Mouse (Mus musculus): Measurements from ENCODE around the gene Nup107.

The Nup107 gene

DNA sequence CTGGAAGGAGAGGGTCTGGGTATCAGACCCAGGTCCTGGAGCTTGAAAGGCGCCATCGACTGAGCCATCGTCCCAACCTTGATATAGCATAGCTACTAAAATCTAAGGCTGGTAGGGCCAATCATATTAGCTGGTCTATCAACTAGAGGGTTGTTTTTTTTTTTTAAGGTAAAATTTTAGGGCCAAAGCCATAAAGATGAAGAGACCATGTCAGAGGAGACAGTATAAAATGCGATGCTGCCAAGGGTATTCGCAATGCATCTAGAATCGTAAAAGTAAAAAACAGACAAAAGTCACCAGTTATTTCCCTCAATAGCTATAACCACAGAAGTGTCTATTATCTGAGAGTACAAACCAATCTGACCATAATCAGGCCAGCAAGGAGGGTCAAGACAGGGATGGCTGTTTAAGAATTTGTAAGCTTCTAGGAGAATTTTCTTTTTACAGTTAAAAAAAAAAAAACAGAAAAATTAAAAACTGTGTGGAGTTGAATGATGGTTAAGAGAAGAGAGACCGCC lies 40.1 kb downstream of the Nup107 start:
- no peak for DNase-seq (ENCODE audit: low spot score in 2 of 2)

DNA sequence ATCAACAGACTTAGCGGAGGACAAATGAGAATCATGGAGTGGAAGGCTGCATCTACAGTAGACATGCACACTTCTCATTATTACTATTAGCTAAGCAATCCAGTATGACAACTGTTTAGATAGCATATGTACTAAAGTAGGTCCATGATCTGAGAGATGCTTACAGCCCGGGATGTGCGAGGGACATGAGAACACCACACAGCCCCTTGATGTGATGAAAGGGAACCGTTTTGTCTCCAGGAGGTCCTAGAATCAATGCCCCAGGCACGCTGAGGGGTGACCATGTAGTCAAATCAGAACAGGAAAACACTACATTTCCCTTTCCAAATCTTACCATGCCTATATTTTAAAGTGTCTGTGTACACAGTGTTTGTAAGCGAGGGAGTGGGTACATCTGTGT lies 40.8 kb downstream of the Nup107 start:
- DNase-seq (ENCODE audit: low spot score in 2 of 2), result no peak

DNA sequence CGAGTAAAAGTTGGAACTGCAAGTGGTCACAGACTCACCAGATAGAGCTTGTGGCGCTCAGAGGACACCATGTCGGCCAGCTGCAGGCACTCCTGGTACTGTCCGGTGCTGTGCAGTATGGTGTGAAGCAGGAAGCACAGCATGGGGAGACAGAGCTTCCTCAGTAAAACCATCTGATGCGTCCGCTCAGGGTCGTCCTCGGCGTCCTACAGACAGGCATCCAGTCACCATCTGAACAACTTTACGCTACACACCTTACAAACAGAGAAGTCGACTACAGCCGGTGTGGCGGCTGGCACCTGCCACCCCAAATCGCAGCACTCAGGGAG lies 41.3 kb downstream of the Nup107 start:
- DNase-seq (ENCODE audit: low spot score in 2 of 2), result no peak

- DNase-seq (ENCODE audit: low spot score in 2 of 2), result no peak
Measured at GRCm38 (mm10) chr10:117750529-117751281, 41.8 kb downstream of the Nup107 start.

- no peak for DNase-seq (ENCODE audit: low spot score in 2 of 2)
Measured at GRCm38 (mm10) chr10:117749787-117750343, 42.6 kb downstream of the Nup107 start.

- DNase-seq (ENCODE audit: low spot score in 2 of 2), result no peak
Measured at GRCm38 (mm10) chr10:117749050-117749686, 43.3 kb downstream of the Nup107 start.

DNA sequence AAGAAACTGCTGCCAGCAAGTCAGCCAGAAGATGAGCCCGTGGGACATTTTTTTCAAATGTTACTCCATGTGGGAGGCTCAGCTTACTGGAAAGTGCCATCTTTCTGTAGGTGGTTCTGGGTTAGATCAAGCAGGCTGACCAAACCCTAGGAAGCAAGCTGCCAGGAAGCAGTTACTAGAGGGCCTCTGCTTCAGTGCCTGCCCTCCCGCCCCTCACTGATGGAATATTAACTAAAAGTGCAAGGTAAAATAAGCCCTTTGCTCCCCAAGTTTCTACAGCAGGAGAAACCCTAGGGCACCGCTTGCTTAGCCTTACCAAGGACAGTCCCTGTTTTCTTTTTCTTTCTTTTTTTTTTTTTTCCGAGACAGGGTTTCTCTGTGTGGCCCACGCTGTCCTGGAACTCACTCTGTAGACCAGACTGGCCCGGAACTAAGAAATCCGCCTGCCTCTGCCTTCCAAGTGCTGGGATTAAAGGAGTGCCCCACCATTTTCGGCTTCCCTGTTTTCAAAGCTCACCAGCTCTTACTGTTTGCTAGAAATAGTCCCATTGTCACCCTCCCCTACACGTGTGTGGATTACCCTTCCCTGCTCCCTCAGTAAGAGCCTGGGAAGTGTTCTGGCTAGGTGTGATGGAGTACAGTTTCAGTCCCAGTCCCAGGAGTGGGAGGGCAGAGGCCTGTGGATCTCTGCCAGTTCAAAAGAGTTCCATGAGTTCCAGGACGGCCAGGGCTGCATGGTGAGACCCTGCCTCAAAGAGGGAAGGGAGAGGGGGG lies 44.0 kb downstream of the Nup107 start:
- no peak for DNase-seq (ENCODE audit: low spot score in 2 of 2)

GRCm38 (mm10) chr10:117747711-117748110 lies 44.8 kb downstream of the Nup107 start:
- no peak for DNase-seq (ENCODE audit: low spot score in 2 of 2)

GRCm38 (mm10) chr10:117746297-117746883 lies 46.1 kb downstream of the Nup107 start, which contains the start of gene Slc35e3:
Slc35e3 (minus strand) TSS chr10:117746365.
- DNase-seq (ENCODE audit: low spot score in 2 of 2), result peak; percentile 96 to 97

DNA sequence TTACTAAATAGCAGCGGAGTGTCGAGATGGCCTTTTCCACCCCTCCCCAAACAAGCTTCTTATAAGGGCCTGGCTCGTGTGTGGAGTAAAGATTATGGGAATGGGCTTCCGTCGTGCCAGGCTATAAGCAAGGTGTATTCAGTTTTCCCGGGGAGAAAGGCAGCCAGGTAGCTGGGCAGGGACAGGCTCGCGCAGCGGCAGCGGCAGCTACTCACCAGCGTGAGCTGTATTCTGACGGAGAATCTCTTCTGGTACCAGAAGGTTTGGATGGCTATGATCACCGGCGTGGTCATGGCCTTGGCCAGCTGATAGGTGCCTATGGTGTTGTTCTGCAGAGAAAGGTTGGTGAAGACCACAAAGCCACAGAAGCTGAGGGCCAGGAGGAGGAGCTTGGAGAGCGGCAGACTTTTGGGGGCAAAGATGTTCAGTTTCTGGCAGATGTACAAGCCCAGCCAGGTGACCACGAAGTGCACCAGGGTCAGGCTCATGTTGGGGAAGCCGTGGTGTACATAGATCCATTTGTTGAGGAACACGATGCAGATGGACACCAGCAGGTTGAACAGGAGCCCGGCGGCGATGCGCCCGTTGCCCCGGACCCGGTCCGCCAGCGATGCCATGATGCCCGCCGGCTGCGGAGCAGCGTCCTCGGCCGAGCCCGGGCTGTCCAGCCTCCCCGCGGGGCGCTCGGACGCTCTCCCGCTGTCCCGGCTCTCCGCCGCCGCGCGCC lies 46.8 kb downstream of the Nup107 start:
- DNase-seq (ENCODE audit: low spot score in 2 of 2), result peak in 1 of 2 experiments; percentile 27

DNA sequence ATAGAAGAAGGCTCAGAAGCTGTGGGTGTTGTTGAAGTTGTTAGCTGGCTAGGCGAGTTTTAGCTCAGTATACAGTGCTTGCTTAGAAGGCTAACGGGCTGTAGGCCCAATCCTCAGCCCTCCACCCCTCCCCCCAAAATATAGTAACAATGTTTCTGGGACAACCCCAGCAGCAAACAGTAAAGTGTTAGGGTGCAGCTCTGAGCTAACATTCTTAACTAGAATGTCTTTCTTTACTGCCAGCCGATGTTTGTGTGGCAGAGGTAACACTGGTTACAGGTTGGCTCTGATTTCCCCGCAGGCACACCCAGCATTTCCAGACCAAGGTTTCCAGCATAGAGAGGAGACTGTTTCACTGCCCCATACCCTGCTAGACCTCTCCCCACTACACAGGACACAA lies 48.6 kb downstream of the Nup107 start:
- DNase-seq (ENCODE audit: low spot score in 2 of 2), result no peak

DNA sequence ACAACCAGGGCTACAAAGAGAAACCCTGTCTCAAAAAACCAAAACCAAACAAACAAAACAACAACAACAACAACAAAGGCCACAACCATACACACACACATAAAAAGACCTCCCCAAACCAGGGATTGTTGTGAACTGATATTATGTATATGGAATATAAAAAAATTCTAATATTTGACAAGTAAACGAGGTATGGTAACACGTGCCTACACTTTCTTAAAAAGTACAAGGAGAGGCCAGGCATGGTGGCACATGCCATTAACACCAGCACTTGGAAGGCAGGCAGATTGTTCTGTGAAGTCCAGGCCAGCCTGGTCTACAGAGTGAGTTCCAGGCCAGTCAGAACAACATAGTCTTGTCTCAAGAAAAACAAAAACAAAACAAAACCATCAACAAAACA lies 49.3 kb downstream of the Nup107 start:
- DNase-seq (ENCODE audit: low spot score in 2 of 2), result no peak

DNA sequence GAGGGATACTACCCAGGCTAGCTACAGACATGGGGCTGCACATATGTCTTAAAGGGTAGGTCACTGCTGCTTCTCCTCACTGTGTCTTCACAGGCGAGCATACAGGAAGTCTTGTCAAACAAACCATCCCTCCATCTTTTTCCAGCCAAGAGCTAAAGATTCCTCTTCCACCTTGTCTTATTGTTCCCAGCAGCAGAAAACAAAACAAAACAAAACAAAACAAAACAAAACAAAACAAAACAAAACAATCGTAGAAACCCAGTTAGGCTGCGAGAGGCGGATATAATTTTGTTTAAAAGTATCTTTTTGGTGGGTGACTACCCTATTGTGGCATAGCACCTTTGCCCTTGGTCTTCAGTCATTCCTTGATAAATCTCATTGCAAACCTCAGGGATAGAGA lies 49.9 kb downstream of the Nup107 start:
- DNase-seq (ENCODE audit: low spot score in 2 of 2), result no peak

DNA sequence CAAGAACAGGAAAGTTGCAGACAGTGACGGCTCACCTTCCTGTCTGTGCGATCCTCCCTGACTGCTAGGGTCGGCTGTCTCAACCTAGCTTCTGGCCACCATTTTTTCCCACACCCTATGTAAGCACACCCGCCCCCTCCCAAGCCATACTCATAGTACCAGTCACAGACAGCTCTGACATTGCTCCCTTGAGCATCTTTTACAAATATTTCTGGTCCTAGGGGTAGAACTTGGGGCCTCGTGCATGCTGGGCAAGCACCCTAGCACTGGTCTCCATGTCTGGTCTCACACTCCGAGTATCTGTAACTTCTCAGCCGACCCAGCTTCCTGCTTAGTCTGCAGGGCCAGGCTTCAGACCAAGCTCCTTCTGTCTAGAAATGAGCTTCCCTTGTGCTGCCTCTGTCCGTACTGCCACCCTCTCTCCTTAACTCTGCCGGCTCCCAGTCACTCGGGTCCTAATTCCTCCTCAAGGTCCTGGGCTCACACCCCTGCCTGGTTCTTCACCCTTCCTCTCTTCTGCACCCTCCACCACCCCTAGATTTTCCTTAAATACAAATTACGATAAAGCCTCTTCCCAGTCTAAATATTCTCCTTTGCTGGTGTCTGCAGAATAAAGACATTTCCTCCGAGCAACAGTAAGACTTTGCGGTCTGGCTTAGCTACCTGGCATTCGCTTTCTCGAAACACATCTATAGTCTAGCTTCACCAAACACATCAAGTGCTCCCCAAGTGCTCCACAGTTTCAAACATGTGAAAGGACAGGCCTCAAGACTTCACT lies 50.6 kb downstream of the Nup107 start:
- no peak for DNase-seq (ENCODE audit: low spot score in 2 of 2)

- DNase-seq (ENCODE audit: low spot score in 2 of 2), result no peak
Measured at GRCm38 (mm10) chr10:117740921-117741320, 51.6 kb downstream of the Nup107 start.

DNA sequence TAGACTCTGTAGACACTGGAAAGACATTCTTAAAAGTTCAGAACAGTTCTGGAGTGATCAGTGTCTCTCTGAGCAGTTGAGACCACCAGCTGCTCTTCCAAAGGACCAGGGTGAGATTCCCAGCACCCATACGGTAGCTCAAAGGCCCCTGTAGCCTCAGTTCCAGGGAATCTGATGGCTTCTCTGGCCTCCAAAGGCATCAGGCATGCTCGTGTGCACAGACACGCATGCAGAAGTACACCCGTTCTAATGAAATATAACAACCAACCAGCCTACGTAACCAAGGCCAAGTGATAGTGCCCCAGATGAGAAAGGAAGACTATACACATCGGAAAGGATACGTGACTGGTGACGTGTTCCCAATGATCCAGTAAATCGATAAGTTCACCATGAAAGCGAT lies 52.3 kb downstream of the Nup107 start:
- DNase-seq (ENCODE audit: low spot score in 2 of 2), result no peak

GRCm38 (mm10) chr10:117739648-117739948 lies 52.9 kb downstream of the Nup107 start:
- no peak for DNase-seq (ENCODE audit: low spot score in 2 of 2)

DNA sequence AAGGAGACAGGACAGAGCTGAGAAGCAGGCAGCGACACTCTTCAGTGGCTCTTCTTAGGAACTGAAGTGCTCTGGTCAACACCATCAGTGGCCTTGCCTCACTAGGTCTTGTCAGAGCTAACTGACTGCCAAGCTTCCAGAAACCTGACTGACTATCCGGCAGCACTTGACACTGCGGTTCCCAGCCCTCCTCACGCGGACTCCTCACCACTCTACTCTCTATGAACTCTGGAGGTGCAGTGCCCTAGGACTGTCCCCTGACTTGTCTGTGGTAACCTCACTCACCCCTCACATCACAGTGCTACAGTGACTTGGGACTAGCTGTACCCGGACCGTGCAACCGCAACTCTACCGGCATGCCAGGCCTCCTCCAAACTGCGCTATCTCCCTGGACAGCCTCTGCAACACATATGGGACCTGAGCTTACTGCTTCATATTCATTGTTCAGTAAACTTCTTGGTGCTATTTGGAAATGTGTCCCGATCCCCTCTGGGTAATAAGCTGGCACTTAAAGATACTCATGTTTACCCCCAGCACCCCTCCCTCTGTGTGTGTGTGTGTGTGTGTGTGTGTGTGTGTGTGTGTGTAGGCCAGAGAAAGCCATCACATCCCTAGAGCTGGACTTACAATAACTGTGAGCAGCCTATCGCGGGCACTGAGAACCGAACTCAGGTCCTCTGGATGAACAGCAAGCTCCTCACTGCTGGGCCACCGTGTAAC lies 53.4 kb downstream of the Nup107 start:
- DNase-seq (ENCODE audit: low spot score in 2 of 2), result no peak

DNA sequence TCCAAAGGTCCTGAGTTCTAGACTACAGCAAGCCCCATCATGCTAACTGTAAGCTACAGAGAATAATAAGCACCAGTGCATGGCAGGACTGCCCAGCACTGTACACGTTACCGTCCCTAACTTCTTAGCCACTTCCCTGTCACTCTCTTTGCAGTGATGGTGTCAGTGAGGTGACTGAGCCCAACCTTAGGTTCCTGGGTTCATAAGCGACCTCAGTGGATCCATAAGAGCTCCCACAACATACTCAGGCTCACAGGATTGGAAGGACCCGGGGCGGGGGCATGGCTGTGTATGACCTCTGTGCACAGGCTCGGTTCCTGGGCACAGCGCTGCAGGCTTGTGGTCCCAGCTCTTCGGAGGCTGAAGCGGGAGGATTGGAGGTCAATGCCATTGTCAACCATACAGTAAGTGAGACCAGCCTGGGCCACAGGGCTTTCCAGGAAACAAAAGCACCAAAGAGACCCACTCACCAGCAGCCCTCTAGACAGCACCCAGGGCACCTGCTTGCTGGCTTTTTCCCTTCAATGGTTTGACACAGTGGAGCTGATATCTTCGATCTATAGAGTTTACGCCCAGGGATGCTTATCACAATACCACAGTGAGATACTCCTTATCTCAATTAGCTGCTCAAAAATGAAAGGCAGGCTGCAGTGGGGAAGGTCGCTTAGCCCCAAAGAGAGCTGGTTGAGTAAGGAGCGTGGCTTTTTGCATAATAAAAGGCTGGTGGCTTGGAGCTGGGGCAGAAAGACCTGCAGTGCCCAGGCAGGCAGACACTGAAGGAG lies 54.2 kb downstream of the Nup107 start:
- DNase-seq (ENCODE audit: low spot score in 2 of 2), result no peak
